Mouse (Mus musculus): ENCODE data around the gene Wnt10a. TPM values are rescaled to one million over a fixed set of nuclear protein-coding genes. Genes with fewer than 3 reads are reported as not detected.

The Wnt10a gene
- 1 to 10 TPM; 2.7 to 3.4 TPM for total RNA-seq (2021)
- long read RNA-seq, experiment 1, partial matches to known transcripts = 2 of 4 reads
- long read RNA-seq, experiment 1, other reads (novel, unspliced or antisense) = 0 of 4 reads
- long read RNA-seq, experiment 2, partial matches to known transcripts = 4 of 9 reads
- long read RNA-seq, experiment 2, other reads (novel, unspliced or antisense) = 1 of 9 reads

DNA sequence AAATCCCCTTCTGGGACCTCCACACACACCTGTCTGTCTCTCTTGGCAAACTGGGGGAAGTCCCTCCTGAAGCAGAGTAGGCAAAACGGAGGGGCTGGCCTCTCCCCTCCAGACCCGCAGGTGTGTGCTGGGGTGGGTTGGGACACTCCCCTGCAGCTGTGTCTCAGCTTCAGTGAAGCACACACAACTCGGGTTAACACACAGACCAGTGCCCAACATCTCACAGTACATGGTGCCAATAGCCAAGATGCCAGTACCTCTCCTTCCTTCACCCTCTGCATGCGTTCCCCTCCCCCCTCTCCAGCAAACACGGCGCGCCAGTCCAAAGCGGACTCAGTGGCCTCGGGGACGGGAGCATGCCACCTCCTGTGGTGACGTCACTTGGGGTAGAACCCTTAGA lies at the start of gene Wnt10a:
TSS of gene Wnt10a (plus strand) at position 268 of the 400 bp plus-strand sequence.
- intact Hi-C loops (cut with DNase I) = no loop called here
- DNase-seq (ENCODE audit: low spot score in 2 of 2) = no peak

DNA sequence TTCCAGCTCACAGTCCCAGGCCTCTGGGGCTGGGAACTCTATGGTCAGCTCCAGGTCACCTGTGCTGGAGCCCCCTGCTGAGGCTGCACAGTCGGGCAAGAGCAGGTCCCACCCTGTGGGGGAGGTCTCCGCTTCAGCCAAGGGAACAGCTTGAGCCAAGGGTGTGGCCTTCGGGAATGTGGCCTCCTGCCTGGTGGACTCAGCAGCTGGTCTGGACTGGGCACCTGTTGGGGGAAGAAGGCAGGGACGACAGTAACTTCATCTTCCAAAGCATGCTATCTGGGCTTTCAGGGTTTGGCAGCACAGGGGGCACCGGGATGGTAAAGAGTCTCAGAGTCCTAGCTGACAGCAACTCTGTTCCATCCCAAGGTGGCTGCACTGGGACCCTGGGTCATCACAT lies 44.0 kb upstream of the Wnt10a start:
- intact Hi-C loops (cut with DNase I) = no loop called here
- no peak for DNase-seq (ENCODE audit: low spot score in 2 of 2)

DNA sequence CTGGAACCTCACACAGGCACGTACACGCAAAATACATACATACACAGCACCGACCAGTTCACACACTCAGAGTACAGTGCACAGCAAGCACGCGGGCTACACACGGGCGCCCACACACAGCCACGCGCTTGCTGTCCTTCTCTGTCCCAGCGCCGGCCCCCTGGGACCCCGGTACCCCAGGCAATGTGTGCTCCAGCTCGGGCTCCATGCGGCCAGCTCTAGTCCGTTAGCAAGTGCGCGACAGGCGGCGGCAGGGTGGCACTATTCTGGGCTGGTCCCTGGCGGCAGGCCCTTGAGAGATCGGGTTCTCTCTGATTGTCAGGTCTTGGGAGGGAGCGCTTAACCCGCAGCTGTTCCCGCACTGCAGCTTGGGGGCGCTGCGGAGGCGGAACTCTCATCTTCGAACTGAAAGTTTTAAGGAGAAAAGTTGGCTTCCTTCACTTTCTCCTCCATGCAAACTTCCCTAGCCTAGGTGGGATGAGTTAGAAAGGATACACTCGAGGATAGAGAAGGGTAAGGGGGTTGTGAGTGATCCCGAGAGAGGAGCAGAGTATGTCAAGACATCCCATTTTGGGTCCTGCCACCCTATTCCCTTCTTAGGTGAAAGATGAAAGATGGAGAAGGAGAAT lies 42.6 kb upstream of the Wnt10a start, which contains the start of gene Prkag3:
TSS of gene Prkag3 (minus strand) at position 579 of the 629 bp plus-strand sequence.
- intact Hi-C loops (cut with DNase I) = no loop called here
- peak; percentile 54 to 75 for DNase-seq (ENCODE audit: low spot score in 2 of 2)

DNA sequence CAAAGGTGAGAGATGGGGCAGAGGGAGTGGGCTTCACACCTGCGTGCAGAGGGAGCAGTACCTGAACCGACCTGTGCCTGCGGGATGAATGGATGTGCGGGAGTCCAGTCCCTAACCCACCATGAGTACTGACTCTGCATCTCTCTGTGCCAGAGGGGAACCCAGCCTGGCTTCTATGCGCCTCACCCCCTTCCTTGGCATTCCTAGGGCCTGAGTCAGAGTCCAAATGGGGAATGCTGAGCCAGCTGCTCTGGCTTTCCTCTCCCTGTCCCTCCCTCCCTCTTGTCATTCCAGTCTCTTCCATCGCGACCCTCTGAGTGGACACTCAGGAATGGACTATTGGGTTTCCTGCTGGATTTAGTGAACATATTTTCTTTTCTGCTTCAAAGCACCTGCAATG lies 42.0 kb upstream of the Wnt10a start:
- intact Hi-C loops (cut with DNase I) = no loop called here
- no peak for DNase-seq (ENCODE audit: low spot score in 2 of 2)

DNA sequence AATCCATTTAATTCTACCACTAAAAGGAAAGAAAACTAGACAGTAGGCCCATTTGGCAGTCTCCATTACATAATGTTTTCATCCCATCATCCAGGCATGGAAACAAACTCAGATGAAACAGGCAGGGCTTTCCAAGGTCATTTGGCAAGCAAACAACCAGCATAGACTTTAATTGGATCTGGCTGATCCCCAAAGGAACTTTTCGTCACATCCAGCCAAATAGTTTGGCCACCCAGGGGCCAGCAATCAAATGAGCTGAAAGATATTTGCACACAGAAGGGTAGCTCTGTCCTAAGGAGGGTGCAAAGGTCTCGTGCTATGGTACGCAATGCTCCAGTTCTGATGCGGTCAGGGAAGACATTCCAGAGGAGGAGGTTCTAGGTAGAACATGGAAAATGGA lies 40.6 kb upstream of the Wnt10a start:
- intact Hi-C loops (cut with DNase I) = no loop called here
- peak in 1 of 2 experiments; percentile 53 for DNase-seq (ENCODE audit: low spot score in 2 of 2)

DNA sequence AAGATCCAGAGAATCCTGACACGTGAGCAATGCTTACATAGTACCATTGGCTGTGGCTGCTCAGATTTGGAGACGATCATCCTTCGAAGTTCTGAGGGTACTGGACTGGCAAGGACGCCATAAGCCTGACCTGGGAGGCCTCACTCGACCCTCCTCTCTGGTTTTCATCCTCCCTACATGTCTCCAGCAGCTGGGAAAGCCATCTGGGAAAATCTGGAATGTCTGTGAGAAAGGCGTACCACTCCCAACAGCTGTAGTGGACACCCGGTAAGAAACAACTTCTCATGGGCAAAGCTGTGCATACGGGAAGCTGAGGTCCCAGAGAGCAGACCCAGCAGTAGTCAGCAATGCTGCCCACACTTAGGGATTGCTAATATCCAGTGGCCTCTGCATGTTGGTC lies 39.2 kb upstream of the Wnt10a start:
- DNase-seq (ENCODE audit: low spot score in 2 of 2) = no peak
- intact Hi-C loops (cut with DNase I) = no loop called here

DNA sequence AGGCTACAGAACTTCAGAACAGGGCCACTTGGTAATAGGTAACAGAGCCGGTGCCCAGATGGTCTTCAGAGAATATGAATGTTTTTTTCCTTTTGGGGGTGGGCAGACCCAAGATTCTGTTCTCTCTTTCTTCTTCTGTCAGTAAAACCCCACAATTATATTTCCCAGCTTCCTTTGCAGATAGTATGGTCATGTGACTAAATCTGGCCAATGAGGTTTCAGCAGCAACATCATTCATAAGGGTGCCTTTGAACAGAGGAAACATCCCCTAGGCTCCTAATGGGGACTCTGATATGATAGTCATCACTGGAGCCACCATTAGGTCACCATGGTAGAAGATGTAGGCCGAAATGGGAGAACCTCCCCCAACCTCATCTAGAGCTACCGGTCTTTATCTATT lies 38.5 kb upstream of the Wnt10a start:
- intact Hi-C loops (cut with DNase I) = no loop called here
- no peak for DNase-seq (ENCODE audit: low spot score in 2 of 2)

DNA sequence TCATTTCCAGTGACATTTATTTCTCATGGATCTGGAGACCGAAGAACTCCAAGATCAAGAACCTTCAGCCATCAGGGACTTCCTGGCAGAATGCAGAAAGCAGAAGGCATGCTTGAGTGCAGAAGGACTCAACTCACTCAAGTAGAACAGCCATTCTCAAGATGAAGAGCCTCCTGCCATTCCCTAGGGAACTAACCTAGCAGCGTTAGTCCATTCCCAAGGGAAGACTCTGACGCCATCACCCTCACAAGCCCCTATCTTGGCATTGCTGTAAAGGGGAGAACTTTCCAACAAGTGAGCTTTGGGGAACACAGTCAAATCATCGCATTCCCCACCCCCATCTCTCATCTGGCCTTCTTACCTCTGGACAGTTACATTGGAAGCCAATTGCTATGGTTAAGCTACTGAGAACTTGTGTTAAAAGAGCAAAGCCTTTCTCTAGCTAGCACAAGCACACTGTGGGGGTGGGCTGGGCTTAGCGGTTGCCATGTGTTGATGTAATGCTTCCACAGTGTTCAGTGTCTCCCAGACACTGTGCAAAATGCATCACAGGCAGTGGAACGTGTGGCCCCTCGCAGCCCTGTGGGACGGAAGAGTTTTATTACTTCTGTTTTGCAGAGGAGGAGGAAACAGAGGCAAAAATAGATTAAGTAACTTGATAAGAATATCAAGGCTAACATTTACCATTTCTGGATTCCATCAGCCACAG lies 37.9 kb upstream of the Wnt10a start:
- intact Hi-C loops (cut with DNase I) = no loop called here
- DNase-seq (ENCODE audit: low spot score in 2 of 2) = peak in 1 of 2 experiments; percentile 23

DNA sequence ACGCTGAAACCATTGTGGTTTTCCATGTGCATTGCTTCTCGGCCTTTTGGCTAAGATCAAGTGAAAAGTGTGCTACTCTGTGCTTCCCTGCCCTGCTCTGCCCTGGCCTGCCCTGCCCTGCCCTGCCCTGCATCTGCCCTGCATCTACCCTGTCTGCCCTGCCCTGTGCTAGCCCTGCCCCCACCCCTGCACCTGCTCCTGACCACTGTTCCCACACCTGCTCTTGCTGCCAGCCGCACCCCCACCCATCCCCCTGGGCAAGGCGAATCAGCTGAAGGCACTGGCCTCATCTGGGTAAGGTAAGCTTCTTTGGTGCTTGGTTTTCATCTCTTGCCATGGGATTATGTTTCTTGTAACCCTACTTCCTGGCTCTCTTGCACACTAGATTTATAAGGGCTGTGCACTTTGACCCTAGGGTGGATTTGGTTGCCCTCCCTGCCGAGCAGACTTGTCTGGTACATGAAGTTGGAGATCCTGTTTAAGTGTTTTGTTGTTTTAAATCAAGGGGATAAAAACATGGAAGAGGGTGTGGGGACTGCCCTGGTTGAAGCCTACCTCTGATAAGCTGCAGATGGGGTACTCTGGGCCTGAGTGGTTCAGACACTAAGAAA lies 37.0 kb upstream of the Wnt10a start:
- no peak for DNase-seq (ENCODE audit: low spot score in 2 of 2)
- intact Hi-C loops (cut with DNase I) = no loop called here

DNA sequence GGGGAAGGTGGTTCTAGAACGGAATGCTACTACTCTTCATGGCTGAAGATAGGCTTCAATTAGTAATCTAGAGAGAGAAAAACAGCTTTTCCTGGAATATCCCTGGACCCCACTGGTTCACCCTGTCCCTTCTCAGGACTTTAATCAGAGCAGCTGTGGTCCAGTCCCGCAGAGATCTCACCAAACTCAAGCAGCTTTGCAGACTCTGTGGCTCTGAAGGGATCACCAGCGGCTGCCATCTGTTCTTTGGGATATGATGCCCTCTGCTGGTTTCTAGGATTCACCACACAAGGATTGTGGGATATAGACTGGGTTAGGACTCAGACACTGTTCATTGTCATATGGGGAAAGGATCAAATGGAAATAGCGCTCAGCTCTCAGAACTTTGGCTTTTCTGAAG lies 31.5 kb upstream of the Wnt10a start:
- intact Hi-C loops (cut with DNase I) = no loop called here
- peak; percentile 70 to 73 for DNase-seq (ENCODE audit: low spot score in 2 of 2)

DNA sequence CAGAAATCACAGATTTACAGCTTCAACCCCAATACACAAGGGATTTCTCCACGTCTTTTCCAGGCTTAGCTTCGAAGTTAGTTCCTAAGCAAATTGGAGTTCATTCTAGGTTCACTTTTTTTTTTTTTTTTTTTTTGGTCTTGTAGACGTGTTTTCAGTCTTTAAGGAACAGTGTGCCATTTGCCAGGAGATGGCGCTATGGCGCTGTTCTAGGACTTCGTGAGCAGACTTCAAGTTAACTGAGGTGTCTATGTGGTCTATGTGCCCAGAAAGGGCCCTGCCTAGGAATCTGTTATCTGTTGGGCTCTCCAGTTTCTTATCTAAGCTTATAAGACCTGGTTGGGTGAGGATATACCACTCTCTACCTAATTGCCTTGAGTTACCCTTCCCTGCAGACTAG lies 28.2 kb upstream of the Wnt10a start:
- peak; percentile 84 to 87 for DNase-seq (ENCODE audit: low spot score in 2 of 2)
- intact Hi-C loops (cut with DNase I) = no loop called here

DNA sequence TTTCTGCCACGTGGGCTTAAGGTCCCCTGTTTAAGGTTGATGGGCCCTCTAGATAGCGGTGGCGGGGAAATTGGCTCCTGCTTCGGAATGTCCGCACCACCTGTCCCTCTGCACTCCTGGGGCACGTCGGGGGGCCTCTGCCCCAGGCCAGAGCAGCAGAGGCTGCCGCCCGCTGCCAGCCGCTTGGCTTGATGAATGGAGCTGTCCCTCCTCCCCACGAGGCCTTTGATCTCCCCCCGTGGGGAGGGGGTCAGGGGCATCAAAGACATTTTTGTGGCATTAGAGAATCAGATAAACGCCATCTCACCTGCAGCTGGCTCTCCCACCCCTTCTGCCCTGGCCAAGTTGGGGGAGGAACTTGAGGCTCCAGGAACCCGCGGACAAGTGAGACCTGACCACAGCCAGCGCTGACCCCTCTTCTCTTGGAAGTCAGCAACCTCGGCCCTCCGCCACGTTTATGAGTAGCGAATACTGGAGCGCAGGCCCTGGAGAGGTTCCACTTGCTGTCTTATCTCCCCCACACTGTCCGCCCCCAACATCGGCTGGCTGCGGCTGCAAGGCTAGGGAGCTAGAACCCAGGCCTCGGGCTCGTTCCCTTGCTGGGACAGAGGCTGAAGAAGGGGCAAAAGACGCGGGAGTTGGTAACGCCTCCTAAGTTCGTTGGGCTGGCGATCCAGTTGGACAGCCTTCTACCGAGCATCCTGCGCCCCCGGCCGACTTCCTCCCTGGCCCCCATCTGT lies 20.4 kb upstream of the Wnt10a start:
- no peak for DNase-seq (ENCODE audit: low spot score in 2 of 2)
- intact Hi-C loops (cut with DNase I) = no loop called here

DNA sequence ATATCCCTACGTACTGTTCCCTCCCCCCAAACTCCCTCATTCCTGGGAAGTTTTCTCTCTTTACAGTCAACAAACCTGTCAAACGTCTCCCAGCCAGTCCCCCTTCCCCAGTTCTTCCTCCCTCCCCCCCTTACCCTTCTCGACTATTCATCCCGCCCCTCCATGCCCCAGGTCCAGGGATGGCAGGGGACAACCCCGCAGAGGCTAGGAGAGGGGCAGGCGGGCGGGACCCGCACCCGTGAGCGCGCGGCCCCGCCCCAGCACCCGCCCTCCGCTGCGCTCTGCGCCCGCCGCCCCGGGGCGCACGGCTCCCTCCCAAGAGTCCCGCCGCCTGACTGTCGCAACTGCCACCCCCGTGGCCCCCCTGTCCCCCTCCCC lies 19.9 kb upstream of the Wnt10a start:
- DNase-seq (ENCODE audit: low spot score in 2 of 2) = no peak
- intact Hi-C loops (cut with DNase I) = no loop called here

DNA sequence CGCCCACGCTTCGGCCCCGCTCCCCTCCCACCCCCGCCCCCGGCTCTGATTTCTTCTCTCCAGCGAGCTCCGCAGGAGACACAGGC lies 19.6 kb upstream of the Wnt10a start, which contains the start of gene Wnt6:
TSS of gene Wnt6 (plus strand) at position 48 of the 86 bp plus-strand sequence.
- intact Hi-C loops (cut with DNase I) = no loop called here
- no peak for DNase-seq (ENCODE audit: low spot score in 2 of 2)

DNA sequence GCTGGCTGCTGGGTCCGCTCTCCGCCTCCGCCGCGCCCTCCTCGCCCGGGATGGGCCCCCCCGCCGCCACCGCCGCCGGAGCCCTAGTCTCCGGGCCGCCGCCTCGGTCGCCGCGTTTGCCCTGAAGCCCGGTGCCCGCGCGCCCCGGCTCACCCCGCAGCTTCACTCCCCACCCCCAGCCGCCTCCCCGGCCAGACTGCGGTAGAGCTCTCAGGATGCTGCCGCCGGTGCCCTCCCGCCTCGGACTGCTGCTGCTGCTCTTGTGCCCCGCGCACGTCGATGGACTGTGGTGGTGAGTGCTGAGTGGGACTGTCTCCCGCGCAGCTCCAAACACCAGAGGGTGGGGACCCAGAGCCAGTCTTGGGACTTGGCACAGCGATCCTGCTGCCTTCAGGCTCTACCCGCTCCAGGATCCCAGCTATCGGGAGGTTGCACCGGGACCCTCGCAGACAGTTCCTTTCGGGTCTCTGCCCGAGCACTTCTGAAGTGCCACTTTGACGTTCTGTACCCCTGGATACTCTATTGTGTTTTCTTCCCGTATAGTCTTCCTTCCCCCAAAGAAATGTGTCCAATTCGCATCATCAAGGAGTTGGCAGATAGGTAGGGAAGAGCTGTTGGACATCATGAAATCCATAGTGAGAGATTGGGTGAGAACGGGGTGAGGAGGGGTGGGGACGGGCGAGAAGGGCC lies 19.2 kb upstream of the Wnt10a start:
- intact Hi-C loops (cut with DNase I) = no loop called here
- no peak for DNase-seq (ENCODE audit: low spot score in 2 of 2)

DNA sequence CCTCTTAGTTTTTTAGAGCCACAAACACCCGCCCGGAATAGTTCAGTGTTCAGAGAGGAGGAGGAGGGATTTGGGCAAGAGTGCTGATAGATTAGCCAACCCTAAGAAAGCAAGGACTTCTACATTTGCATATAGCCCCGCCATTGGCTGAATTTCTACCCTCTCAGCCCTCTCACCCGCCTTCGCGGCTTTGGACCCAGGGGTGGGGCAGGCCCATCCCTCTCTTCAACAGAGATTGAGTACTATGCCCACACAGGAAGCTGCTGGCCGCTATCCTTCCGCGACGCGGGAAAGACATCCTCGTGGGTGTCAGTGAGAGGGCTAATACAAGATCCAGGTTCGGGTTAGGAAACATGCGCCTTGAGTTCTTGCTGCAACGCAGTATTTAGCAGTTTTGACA lies 18.2 kb upstream of the Wnt10a start:
- peak; percentile 46 to 62 for DNase-seq (ENCODE audit: low spot score in 2 of 2)
- intact Hi-C loops (cut with DNase I) = no loop called here

DNA sequence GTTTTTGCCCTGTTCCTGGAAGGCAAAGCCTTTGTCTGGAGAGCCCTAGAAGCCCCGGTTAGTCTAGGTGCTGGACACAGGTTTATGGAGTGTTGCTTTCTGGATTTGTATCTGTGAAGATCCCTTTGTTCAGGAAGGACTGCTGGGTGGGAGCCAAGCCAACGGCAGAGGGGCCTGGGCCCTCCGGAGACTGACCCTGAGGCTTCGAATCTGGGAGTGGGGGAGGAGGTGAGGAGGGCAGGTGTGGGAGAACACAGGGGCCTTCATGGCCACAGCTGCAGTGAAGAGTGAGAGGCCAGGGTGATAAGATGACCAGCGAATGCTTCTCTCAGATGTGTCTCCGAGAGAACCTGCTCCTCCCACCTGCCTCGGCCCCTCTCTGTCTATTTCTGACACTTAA lies 17.3 kb upstream of the Wnt10a start:
- intact Hi-C loops (cut with DNase I) = no loop called here
- DNase-seq (ENCODE audit: low spot score in 2 of 2) = no peak

DNA sequence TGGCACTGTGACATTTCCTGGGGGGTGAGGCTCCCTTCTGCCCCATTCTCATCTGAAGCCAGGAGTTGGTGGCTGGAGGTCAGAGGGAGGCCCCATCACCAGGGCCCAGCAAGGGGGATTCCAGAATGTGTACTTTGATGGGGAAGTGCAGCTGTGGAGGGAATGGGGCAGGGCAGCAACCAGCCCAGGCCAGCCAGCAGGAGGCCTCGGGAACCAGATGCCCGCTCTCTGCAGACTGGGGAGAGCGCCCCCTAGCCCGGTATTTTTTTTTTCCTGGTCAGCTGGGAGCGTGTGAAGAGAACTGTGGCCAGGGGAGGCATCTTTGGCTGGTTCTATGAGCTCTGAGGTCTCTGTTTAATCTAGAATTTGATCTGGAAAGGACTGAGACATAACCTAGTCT lies 15.5 kb upstream of the Wnt10a start:
- intact Hi-C loops (cut with DNase I) = no loop called here
- no peak for DNase-seq (ENCODE audit: low spot score in 2 of 2)

DNA sequence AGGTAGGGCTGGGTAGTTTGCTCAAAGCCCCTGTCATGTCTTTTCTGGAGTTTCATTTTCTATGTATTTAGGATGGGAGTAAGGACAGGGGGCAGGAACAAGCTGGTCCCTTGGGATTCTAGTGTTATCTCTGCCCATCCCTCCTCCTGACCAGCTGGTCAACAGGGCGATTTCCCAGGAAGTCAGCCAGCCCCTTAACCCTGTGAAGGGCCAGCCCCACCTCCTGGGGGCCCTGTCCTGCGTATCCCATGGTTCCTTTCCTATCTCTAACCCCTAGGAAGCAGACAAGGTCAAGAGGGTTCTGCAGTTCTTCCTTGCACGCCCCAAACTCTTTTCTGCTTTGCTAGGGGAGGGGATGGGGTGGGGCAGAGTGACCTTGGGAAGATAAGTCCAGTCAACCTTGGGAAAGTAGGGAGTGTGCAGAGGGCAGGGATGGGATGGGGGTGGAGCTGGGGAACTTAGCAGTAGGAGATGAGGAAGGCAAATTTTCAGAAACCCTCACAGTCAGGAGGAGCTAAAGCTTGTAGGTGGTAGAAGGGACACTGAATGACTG lies 12.3 kb upstream of the Wnt10a start:
- intact Hi-C loops (cut with DNase I) = no loop called here
- no peak for DNase-seq (ENCODE audit: low spot score in 2 of 2)

DNA sequence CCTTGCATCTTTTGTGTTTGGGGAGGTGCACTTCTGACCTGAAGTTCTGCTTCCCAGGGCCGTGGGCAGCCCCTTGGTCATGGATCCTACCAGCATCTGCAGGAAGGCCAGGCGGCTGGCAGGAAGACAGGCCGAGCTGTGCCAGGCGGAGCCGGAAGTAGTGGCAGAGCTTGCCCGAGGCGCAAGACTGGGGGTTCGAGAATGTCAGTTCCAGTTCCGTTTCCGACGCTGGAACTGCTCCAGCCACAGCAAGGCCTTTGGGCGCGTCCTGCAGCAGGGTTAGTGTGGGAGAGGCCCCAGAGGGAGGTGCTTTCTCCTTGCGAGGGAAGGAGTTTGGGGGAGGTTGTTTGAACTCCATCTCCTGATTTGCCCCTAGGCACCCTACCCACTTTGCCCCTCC lies 9.3 kb upstream of the Wnt10a start:
- intact Hi-C loops (cut with DNase I) = no loop called here
- DNase-seq (ENCODE audit: low spot score in 2 of 2) = no peak
